Mouse (Mus musculus): ENCODE results near the gene Sh3kbp1.

The Sh3kbp1 gene

GRCm38 (mm10) chrX:159839786-159840185, 212.7 kb downstream of the Sh3kbp1 start:
- DNase-seq (ENCODE audit: low spot score), result no peak

GRCm38 (mm10) chrX:159840225-159840624, 213.2 kb downstream of the Sh3kbp1 start:
- no peak for DNase-seq (ENCODE audit: low spot score)

GRCm38 (mm10) chrX:159850722-159851121, 223.7 kb downstream of the Sh3kbp1 start:
- DNase-seq (ENCODE audit: low spot score), result no peak

GRCm38 (mm10) chrX:159856866-159857265, 229.8 kb downstream of the Sh3kbp1 start:
- no peak for DNase-seq (ENCODE audit: low spot score)

- DNase-seq (ENCODE audit: low spot score), result no peak
These were observed 231.1 kb downstream of the Sh3kbp1 start for GRCm38 (mm10) chrX:159858126-159858525.

- DNase-seq (ENCODE audit: low spot score), result no peak
These were observed 233.9 kb downstream of the Sh3kbp1 start for GRCm38 (mm10) chrX:159860841-159861530.

- DNase-seq (ENCODE audit: low spot score), result no peak
These were observed 240.6 kb downstream of the Sh3kbp1 start for GRCm38 (mm10) chrX:159867660-159868059.

- no peak for DNase-seq (ENCODE audit: low spot score)
These were observed 245.4 kb downstream of the Sh3kbp1 start for GRCm38 (mm10) chrX:159872521-159872920.

GRCm38 (mm10) chrX:159877770-159878169, 250.7 kb downstream of the Sh3kbp1 start:
- DNase-seq (ENCODE audit: low spot score), result no peak

- DNase-seq (ENCODE audit: low spot score), result no peak
These were observed 252.4 kb downstream of the Sh3kbp1 start for GRCm38 (mm10) chrX:159879455-159879854.

- no peak for DNase-seq (ENCODE audit: low spot score)
These were observed 254.5 kb downstream of the Sh3kbp1 start for GRCm38 (mm10) chrX:159881576-159881975.

GRCm38 (mm10) chrX:159896536-159896935, 269.5 kb downstream of the Sh3kbp1 start:
- DNase-seq (ENCODE audit: low spot score), result no peak

- no peak for DNase-seq (ENCODE audit: low spot score)
These were observed 271.0 kb downstream of the Sh3kbp1 start for GRCm38 (mm10) chrX:159898110-159898509.

- no peak for DNase-seq (ENCODE audit: low spot score)
These were observed 272.0 kb downstream of the Sh3kbp1 start for GRCm38 (mm10) chrX:159899121-159899520.

- DNase-seq (ENCODE audit: low spot score), result no peak
These were observed 276.3 kb downstream of the Sh3kbp1 start for GRCm38 (mm10) chrX:159903421-159903820.

- no peak for DNase-seq (ENCODE audit: low spot score)
These were observed 280.6 kb downstream of the Sh3kbp1 start for GRCm38 (mm10) chrX:159907703-159908102.

GRCm38 (mm10) chrX:159909446-159910277, 282.6 kb downstream of the Sh3kbp1 start:
- DNase-seq (ENCODE audit: low spot score), result no peak

- DNase-seq (ENCODE audit: low spot score), result no peak
These were observed 283.5 kb downstream of the Sh3kbp1 start for GRCm38 (mm10) chrX:159910600-159910999.

- no peak for DNase-seq (ENCODE audit: low spot score)
These were observed 284.5 kb downstream of the Sh3kbp1 start for GRCm38 (mm10) chrX:159911613-159912012.

GRCm38 (mm10) chrX:159912061-159912460, 285.0 kb downstream of the Sh3kbp1 start:
- no peak for DNase-seq (ENCODE audit: low spot score)

GRCm38 (mm10) chrX:159913489-159913888, 286.4 kb downstream of the Sh3kbp1 start:
- DNase-seq (ENCODE audit: low spot score), result no peak

- no peak for DNase-seq (ENCODE audit: low spot score)
These were observed 288.1 kb downstream of the Sh3kbp1 start for GRCm38 (mm10) chrX:159915125-159915524.

GRCm38 (mm10) chrX:159924759-159925158, 297.7 kb downstream of the Sh3kbp1 start:
- no peak for DNase-seq (ENCODE audit: low spot score)
